Mouse (Mus musculus) layer of hippocampus, postnatal 14 days (tissue): ENCODE measurements around the gene 1700001C19Rik. TPM values are rescaled to one million over a fixed set of nuclear protein-coding genes. Genes with fewer than 3 reads are reported as not detected.
A peak's percentile ranks its signal among the peaks of the same experiment; 100 is the strongest.

Experiments used
- DNase-seq, 2 experiments: peaks; one replicate each; pipeline ENCODE4 v3.0.0; 2021 to 2022; ENCODE audit warnings: low spot score in 2 of 2, mixed read lengths in 1 of 2
- total RNA-seq, 2 experiments: library from RNA; stranded (reverse); gene quantifications; 2 replicates each; pipeline ENCODE4 v1.2.3; 2021

The 1700001C19Rik gene
- total RNA-seq, 2 experiments from 2014 or later = not detected

DNA sequence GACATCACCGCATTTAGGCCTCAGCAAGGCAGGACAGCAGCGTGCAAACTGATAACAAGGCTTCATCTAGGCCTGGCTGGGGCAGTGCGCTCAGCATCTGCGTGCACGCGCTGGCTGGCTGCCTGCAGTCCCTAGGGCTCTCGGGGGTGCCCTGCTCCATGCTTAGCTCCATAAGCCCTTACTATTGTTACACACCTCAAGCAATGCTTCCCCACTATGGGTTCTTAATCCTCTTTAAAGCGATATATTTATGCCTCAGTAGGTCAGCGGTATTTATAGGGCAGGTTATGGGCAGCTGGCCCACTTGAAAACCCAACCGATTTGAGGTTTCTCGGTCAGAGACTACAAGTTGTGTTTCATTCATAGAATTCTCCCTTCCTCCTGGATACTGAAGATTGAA, 55.3 kb downstream of the 1700001C19Rik start:
- DNase-seq = no peak

- DNase-seq = no peak
Observed at GRCm38 (mm10) chr17:47378133-47378532, 59.0 kb downstream of the 1700001C19Rik start.

DNA sequence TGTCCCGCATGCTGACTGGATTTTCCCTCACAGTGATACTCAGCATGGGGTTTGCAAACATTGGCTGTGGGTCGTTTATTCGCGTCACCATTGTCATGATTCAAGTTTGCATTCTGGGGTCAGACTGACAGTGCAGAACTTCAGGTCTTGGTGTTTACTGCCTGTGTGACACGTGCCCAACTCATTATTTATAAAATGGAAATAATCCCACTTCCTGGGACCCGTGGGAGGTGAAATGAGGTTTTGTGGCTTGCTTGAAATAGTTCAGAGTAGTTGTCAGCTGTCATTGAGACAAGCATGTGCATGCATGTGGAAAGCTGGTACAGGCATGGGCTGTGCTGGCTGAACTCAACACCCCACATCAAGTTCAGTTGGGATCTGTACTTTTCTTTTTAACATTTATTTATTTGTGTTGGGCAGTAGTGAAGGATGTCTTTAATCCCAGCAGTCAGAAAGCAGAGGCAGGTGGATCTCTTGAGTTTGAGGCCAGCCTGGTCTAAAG, 60.3 kb downstream of the 1700001C19Rik start:
- no peak for DNase-seq

GRCm38 (mm10) chr17:47373991-47374390, 63.2 kb downstream of the 1700001C19Rik start:
- DNase-seq = no peak

DNA sequence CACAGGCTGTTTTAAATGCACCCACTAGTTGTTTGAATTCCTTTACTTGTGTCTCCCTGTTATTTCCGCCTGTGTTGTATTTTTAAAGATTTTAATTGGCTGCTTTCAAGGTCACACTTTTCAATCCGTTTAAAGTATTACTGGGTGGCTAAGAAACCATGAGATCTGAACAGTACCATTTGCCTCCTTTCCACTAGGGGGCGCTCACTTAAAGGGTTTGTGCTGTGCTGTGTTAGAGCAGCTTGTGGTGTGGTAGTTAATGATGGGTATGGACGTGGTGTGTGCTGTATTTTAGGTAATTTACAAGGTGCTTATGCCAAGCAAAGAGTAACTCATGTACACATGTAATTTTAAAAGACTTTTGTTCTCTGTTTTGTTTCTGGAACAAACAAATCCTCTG, 65.7 kb downstream of the 1700001C19Rik start:
- DNase-seq = peak; percentile 43 to 81

- DNase-seq = no peak
Observed at GRCm38 (mm10) chr17:47369087-47369443, 68.1 kb downstream of the 1700001C19Rik start.

GRCm38 (mm10) chr17:47368401-47369086, 68.6 kb downstream of the 1700001C19Rik start, which contains the start of gene Mrps10:
Mrps10 (plus strand) TSS chr17:47368887.
- DNase-seq = peak; percentile 81 to 92

Other genes with a start within 250 kb of the 1700001C19Rik start
- 10 to 100 TPM; 23.5 to 28.5 TPM for gene Mrps10, start 68.5 kb downstream of the 1700001C19Rik start, total RNA-seq
- 1 to 10 TPM in 1 of 2 experiments, under 1 TPM in 1; 0.83 to 1.0 TPM for gene Guca1b, start 52.0 kb downstream of the 1700001C19Rik start, total RNA-seq
- gene Guca1a, start 36.8 kb downstream of the 1700001C19Rik start, total RNA-seq = under 1 TPM in 1 of 2 experiments, not detected in 1; 0.39 TPM
- gene AI661453, start 761 bp downstream of the 1700001C19Rik start, total RNA-seq = under 1 TPM; 0.28 to 0.48 TPM
- 10 to 100 TPM; 14.8 to 16.4 TPM for gene Taf8, start 64.9 kb upstream of the 1700001C19Rik start, total RNA-seq
- 10 to 100 TPM; 39.6 to 46.3 TPM for gene Ccnd3, start 67.7 kb upstream of the 1700001C19Rik start, total RNA-seq
- 10 to 100 TPM; 17.7 to 21.0 TPM for gene Bysl, start 174.1 kb upstream of the 1700001C19Rik start, total RNA-seq
- gene Med20, start 174.2 kb upstream of the 1700001C19Rik start, total RNA-seq = 10 to 100 TPM; 26.3 to 32.3 TPM
- 1 to 10 TPM; 6.1 to 6.6 TPM for gene Gm20517, start 174.2 kb upstream of the 1700001C19Rik start, total RNA-seq
- 10 to 100 TPM; 12.2 to 13.1 TPM for gene Usp49, start 193.3 kb upstream of the 1700001C19Rik start, total RNA-seq